Mouse (Mus musculus) lung, embryonic 14.5 days (tissue): ENCODE data around the gene Zfp59. TPM values are rescaled to one million over a fixed set of nuclear protein-coding genes. Genes with fewer than 3 reads are reported as not detected.
"Not testable (repeated sequence)": the region's sequence is repeated elsewhere in the genome, so short reads cannot be mapped to it uniquely, and the experiment has no call there.

Experiments
- ATAC-seq: fragments of 200-750 bp; cut with Nextera tagmentation; 2 replicates; pipeline ENCODE4 v1.8.0; 2017; ENCODE audit warnings: mild to moderate bottlenecking, moderate TSS enrichment, moderate library complexity; ENCODE audit not compliant: insufficient read depth
- DNase-seq: peaks from one replicate; pipeline ENCODE4 v3.0.0-alpha.2; 2015
- H3K27ac ChIP-seq: fragments of 300-500 bp; sonication (generic); 2 replicates; pipeline ENCODE4 v1.5.1; 2014; ENCODE audit warnings: low read depth, mild to moderate bottlenecking, moderate library complexity
- H3K27me3 ChIP-seq: fragments of 300-500 bp; sonication (generic); 2 replicates; pipeline ENCODE4 v1.6.1; 2014; ENCODE audit warnings: low read length, control low read depth; ENCODE audit not compliant: insufficient read depth
- H3K36me3 ChIP-seq: fragments of 300-500 bp; sonication (generic); 2 replicates; pipeline ENCODE4 v1.6.1; 2014; ENCODE audit warnings: control low read depth; ENCODE audit not compliant: insufficient read depth
- H3K4me1 ChIP-seq: fragments of 300-500 bp; sonication (generic); 2 replicates; pipeline ENCODE4 v1.6.1; 2014; ENCODE audit warnings: antibody characterized with exemption, control low read depth; ENCODE audit not compliant: insufficient read depth
- H3K4me2 ChIP-seq: fragments of 300-500 bp; sonication (generic); 2 replicates; pipeline ENCODE4 v1.6.1; 2014; ENCODE audit warnings: mild to moderate bottlenecking
- H3K4me3 ChIP-seq: fragments of 300-500 bp; sonication (generic); 2 replicates; pipeline ENCODE4 v1.5.1; 2014; ENCODE audit warnings: low read depth, low read length
- H3K9ac ChIP-seq: fragments of 300-500 bp; sonication (generic); 2 replicates; pipeline ENCODE4 v1.6.1; 2014
- H3K9me3 ChIP-seq: fragments of 300-500 bp; sonication (generic); 2 replicates; pipeline ENCODE4 v1.6.1; 2016; ENCODE audit warnings: low read depth, low read length, control low read depth
- CTCF ChIP-seq: IDR thresholded peaks from 2 replicates; pipeline ENCODE4 v1.5.1; 2016; ENCODE audit warnings: antibody characterized with exemption, low read depth
- WGBS: fragments of 180-500 bp; shearing (Covaris S2); extraction: QIAGEN DNeasy Blood & Tissue Kit; methylation state at CpG from one replicate; pipeline ENCODE4 v1.1.7; 2014; 5-methylcytosine and 5-hydroxymethylcytosine counted together
- polyA plus RNA-seq: library from polyadenylated mRNA; unstranded; fragments of >200 nt; fragmentation: Nextera tagmentation; extraction: Ambion mirVana; gene quantifications from 2 replicates; pipeline ENCODE4 v1.2.1, GENCODE M21; 2014

Zfp59 gene
- 9.9 and 10.2 TPM in 2 replicates for polyA plus RNA-seq

DNA sequence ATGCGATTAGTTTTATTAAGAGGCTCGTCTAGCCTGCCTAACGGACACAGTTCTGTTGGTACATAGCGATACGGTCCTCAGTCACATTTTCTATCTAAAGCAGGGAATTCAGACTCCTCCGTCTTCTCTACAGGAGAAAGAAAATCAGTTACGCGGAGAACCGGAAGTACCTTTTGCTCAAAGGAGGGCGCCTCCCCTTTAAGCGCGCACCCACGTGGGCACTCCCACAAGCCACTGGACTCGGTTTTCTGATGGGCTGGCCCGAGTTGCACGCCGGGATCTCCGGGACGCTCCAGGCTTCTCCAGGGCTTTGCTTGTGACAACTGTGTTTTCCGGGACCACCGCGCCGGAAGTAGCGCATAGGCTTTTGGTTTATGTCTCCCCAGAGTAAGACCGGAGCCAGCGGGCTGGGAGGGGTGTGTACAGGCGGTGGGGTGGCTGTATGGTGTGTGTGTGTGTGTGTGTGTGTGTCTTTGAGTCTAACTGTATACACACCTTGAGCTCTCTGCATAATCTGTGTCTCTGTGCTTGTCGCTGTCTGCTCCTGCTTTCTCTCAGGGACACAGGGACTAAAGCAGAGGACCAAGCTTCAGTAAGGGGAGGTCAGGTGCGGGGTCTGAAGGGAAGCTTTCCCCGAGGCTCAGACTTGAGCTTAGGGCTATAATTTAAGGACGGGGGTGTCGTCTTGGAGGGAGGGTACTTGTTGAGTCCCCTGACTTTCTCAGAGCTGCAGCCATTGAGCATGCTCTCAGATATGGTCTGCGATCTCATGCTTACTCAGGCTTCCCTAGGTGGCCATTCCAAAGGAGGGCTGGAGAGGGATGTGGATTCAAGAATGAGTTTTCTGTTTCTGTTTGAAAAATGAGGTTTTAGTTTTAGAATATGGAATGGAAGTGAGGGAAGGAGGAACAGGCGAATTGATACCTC lies at the start of gene Zfp59:
Gene Zfp59, plus strand, starts transcription at position 285 of the 927 bp plus-strand sequence.
- H3K27me3 ChIP-seq, result no peaks in the 10 kb centered on the region
- peak within 1 kb of the TSS; percentile 51; the same call in 1 of the 2 replicates for H3K27ac ChIP-seq
- no peaks in the 10 kb centered on the region for H3K36me3 ChIP-seq
- H3K4me3 ChIP-seq, result peak within 1 kb of the TSS; percentile 44
- no peak for TF ChIP-seq CTCF
- 3% methylated on average over 34 of the region's 34 CpGs for WGBS
- peak; percentile 95 for DNase-seq
- peak within 1 kb of the TSS; percentile 53 for H3K9ac ChIP-seq
- H3K4me1 ChIP-seq, result no peaks in the 10 kb centered on the region
- ATAC-seq, result peak; percentile 99
- no peaks in the 10 kb centered on the region for H3K9me3 ChIP-seq
- H3K4me2 ChIP-seq, result peak within 1 kb of the TSS; percentile 69

DNA sequence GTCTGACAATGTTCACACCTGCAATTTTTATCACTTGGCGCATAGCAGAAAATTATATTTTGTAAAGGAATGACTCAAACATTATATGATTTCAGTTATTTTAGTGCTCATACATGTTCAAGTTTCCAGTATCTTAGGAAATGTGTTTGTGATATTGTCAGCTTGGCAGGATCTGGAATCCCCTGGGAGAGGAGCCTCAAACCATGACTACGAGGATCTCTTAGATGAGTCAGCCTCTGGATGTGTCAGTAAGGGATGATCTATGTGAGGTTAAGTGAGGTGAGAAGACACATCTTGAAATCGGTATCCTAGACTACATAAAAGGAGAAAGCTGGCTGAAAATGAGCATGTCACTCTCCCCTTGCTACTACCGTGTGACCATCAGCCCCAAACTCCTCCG lies 49.1 kb upstream of the Zfp59 start:
- Histone ChIP-seq H3K4me3 (no peak overlapping the region), H3K27me3 (no peaks in the 10 kb centered on the region), H3K4me2 (no peak overlapping the region), H3K9ac (no peak overlapping the region), H3K4me1 (no peaks in the 10 kb centered on the region), H3K36me3 (no peaks in the 10 kb centered on the region), H3K9me3 (peaks cover 4% of the 10 kb centered on the region; the same call in 1 of the 2 replicates), H3K27ac (no peak overlapping the region)
- DNase-seq (no peak), ATAC-seq (no peak)
- 78% methylated on average over 5 of the region's 5 CpGs for WGBS
- TF ChIP-seq CTCF, result no peak

DNA sequence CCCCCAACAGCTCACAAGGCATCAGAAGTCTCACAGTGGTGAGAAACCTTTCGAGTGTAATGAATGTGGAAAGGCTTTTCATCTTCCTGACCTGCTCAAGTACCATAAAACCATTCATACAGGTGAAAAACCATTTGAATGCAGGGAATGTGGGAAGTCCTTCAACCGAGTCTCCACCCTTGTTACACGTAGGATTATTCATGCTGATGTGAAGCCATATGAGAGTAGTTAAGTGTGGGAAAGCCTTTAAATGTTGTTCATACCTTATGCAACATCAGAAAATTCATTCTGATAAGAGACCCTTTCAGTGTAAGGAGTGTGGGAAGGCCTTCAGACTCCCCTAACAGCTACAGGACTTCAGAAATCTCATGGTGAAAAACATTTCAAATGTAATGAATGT lies 44.5 kb upstream of the Zfp59 start:
- peak overlapping the region; percentile 84 for H3K27ac ChIP-seq
- H3K9me3 ChIP-seq, H3K4me3 ChIP-seq, H3K36me3 ChIP-seq, H3K9ac ChIP-seq, H3K4me1 ChIP-seq, DNase-seq, ATAC-seq, H3K27me3 ChIP-seq, H3K4me2 ChIP-seq: not testable (repeated sequence)
- WGBS, result 34% methylated on average over 3 of the region's 3 CpGs

DNA sequence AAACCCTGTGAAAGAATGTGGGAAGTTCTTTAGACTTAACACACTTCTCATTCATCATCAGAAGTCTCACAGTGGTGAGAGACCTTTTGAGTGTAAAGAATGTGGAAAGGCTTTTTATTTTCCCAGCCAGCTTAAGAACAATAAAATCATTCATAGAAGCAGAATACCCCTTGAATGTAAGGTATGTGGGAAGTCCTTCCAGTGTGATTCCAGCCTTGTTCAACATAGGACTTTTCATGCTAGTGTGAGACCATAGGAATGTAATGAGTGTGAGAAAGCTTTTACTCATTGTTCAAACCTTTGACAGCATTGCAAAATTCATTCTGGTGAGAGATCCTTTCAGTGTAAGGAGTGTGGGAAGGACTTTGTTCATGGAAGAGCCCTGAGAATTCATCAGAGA lies 43.8 kb upstream of the Zfp59 start:
- peak; percentile 27 for DNase-seq
- H3K27ac ChIP-seq, result peak overlapping the region; percentile 84
- ATAC-seq, result peak; percentile 65; the same call in 1 of the 2 replicates

DNA sequence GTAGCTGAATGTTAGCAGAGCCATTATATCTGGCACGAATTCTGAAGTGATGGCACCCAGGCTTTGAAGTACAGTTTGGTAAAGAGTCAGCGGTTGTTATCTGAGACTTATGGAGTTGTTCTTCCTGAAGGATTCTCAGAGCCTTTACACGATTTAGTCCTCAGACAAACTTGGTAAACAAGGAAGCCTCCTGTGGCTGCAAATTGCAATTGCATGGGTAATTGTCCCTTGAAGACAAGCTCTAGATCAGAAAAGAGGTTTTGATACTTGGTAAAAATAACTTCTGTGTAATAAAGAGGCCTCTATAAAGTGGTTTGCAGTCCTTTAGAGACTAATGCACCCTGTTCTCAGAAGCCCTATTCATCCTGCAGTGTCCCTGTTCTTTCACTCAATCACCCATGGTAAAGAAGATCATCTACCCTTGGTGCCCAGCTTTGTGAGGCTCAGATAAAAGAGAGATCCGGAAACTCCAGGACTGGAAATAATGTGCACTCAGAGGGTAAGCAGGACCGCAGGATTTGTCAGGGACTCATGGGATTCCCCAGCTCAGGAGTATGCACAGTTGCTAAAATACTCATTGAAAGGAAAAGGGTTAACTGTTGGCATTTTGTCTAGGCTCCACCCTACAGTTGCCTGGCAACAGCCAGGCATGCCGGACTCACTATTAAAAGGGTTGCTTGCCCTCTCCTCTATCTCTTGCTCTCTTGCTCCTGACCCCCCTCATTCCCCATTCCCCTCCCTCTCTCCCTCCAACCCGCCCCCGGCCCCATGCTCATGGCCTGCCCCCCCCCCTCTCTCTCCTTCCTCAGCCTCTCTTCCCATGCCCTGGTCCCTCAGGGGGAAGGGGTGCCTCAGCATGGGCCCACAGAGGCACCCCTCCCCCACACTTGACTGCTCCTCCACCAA lies 40.2 kb upstream of the Zfp59 start:
- WGBS, result 23% methylated on average over 7 of the region's 8 CpGs
- Histone ChIP-seq H3K4me3 (no peak overlapping the region), H3K27me3 (no peaks in the 10 kb centered on the region), H3K27ac (peak overlapping the region; percentile 72), H3K9ac (no peak overlapping the region), H3K36me3 (no peaks in the 10 kb centered on the region), H3K9me3 (no peaks in the 10 kb centered on the region), H3K4me2 (peak overlapping the region; percentile 37), H3K4me1 (0 out of 2 replicates have a peak, but pooled peaks cover 2% of the 10 kb centered on the region)
- ATAC-seq (peak; percentile 71), DNase-seq (peak; percentile 67)
- TF ChIP-seq CTCF, result peak; percentile 44

More for the DNA sequence above, 43.8 kb upstream of the Zfp59 start:
- no peak overlapping the region for H3K9ac ChIP-seq
- H3K9me3 ChIP-seq, result no peaks in the 10 kb centered on the region
- H3K36me3 ChIP-seq, result no peaks in the 10 kb centered on the region
- no peaks in the 10 kb centered on the region for H3K27me3 ChIP-seq
- H3K4me3 ChIP-seq, result no peak overlapping the region
- no peak for TF ChIP-seq CTCF
- H3K4me1 ChIP-seq, result 0 out of 2 replicates have a peak, but pooled peaks cover 2% of the 10 kb centered on the region
- H3K4me2 ChIP-seq, result no peak overlapping the region

DNA sequence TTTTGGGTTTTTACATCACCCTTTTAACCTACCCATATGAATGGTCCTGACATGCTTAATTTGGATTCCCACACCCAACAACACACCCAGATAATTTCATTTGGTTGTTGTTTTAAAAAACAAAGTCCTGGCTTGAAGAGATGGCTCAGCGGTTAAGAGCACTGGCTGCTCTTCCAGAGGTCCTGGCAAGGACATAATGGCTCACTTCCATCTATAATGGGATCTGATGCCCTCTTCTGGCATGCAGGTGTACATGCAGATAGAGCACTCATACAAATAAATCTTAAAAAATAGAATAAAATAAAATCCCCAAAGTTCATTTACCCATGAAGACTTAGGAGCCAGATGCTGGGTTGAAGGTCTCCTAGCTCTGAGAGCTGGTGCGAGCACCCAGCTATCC lies 37.3 kb upstream of the Zfp59 start:
- DNase-seq, result peak; percentile 37
- ATAC-seq, result no peak
- Histone ChIP-seq H3K9me3 (no peaks in the 10 kb centered on the region), H3K9ac (no peak overlapping the region), H3K4me2 (no peak overlapping the region), H3K27me3 (no peaks in the 10 kb centered on the region), H3K36me3 (no peaks in the 10 kb centered on the region), H3K4me3 (no peak overlapping the region), H3K27ac (no peak overlapping the region), H3K4me1 (no peaks in the 10 kb centered on the region)
- 47% methylated on average over 2 of the region's 2 CpGs for WGBS
- TF ChIP-seq CTCF, result peak; percentile 46
